Mouse (Mus musculus): ENCODE results near the gene Xpnpep1. TPM values are rescaled to one million over a fixed set of nuclear protein-coding genes. Genes with fewer than 3 reads are reported as not detected.

Gene Xpnpep1
- polyA plus RNA-seq, 1 experiment from 2014 or later, result 148 TPM

DNA sequence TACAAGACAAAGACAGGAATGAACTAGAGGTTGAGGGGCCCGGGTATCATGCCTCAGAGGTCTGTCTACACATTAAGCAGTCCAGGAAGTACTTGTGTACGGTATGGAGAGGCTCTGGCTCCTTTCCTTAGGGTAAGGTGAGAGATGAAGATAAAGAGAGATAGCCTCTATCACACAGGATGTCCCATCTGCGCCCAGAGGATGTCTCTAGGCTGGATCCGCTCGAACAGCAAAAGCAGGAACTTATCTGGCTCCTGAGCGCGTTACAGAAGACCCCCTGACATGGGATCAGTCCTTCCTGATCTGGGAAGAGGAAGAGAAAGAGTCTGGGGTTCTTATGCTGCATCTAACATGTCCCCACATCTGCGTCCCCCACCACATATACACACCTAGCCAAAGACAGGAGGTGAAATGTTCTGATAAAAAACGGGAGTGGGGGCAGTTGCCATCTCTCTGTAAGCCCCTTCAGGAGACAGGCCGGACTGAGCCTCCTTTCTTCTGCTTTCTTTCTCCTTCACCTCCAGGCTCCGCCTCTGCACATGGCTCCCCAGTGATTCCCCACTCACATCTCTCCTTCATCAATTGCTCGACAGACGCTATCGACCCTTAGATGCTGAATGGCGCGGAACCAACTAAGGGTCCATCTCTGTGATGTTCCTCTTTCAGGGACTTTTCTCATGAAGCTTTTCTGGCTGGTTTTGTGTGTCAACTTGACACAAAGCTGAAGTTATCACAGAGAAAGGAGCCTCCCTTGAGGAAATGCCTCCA lies 19.5 kb upstream of the Xpnpep1 start:
- Histone ChIP-seq H3K27ac (replicated peaks; ENCODE audit: low read depth, low read length) (0 out of 2 replicates have a peak overlapping the region, but pooled peaks have one; percentile 66), H3K27me3 (replicated peaks; ENCODE audit: control insufficient read depth, insufficient read depth, low read length) (no peaks in the 10 kb centered on the region), H3K36me3 (ENCODE audit: control insufficient read depth, insufficient read depth, low read length) (no peaks in the 10 kb centered on the region), H3K4me2 (ENCODE audit: low read depth, low read length) (no peak overlapping the region), H3K9me3 (ENCODE audit: control insufficient read depth, low read length) (no peaks in the 10 kb centered on the region), H3K4me3 (ENCODE audit: low read depth, low read length) (no peak overlapping the region), H3K4me1 (ENCODE audit: control insufficient read depth, insufficient read depth, low read length) (peaks cover 20% of the 10 kb centered on the region; the same call in 1 of the 2 replicates), H3K9ac (ENCODE audit: low read depth, low read length) (no peak overlapping the region)
- ATAC-seq (ENCODE audit: low read depth), result no peak
- no peak for DNase-seq (ENCODE audit: low spot score)
- WGBS, result 84% methylated on average over 16 of the region's 16 CpGs

DNA sequence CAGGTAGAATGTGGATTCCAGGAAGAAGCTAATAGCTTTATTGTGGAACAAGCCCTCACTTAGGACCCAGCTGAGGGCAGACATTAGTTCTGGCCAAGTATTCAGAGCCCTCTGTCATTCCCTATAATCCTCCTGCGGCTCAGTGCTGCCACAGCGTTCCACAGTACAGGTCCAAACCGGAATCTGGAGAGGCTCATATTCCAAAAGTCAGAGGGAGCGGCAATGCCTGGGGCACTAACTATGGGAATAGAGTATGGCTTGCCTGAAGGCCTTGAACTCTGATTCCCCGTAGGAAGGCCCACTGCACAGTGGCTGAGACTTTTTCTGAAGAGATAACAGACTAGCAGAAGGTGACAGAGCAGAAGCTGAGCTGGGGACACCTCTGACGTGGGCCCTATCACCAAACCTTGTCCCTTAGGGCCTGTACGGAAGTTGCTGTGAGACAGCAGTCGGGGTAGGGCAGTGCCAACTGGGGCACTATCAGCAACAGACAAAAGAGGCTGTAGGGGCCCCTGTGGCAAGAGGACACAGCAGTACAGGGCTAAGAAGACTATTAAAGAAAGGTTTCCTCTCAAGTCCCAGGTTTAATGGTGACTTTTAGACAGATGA lies 18.8 kb upstream of the Xpnpep1 start:
- Histone ChIP-seq H3K27ac (replicated peaks; ENCODE audit: low read depth, low read length) (peak overlapping the region; percentile 66), H3K4me2 (ENCODE audit: low read depth, low read length) (0 out of 2 replicates have a peak overlapping the region, but pooled peaks have one; percentile 2)
- 51% methylated on average over 8 of the region's 8 CpGs for WGBS

DNA sequence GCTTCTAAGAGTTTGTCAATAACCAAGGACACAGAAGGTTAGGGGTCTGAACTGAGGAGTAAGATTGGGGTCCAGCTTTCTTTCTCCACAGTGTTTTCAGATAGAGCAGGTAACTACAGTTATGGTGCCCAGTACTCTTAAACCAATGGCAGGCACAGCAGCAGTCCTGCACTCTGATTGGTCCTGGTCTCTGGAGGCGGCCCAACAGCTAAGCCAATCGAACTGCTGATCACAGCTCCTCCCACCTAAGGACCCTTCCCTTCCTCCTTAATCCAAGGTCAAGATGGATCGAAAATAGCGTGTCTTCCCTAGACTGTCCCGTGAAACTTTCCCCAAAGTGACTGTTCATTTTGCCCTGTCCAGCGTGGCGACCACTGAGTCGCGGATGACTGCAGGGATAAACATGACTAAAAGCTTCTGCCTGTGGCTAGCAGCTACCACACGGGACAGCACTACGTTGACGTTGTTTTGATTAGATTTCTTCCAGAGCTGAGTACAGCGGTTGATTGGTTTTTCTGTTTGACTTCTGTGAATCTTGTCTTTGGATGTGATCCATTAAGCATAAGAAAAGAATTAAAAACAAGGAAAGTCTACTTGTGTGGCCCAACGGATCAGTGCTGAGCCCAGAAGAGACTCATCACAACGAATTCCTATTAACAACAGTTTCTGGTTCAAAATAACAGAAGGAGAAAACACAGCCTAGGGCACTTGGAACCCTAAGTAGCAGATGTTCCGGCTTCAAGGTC lies 18.1 kb upstream of the Xpnpep1 start:
- Histone ChIP-seq H3K36me3 (ENCODE audit: control insufficient read depth, insufficient read depth, low read length) (no peaks in the 10 kb centered on the region), H3K9ac (ENCODE audit: low read depth, low read length) (no peak overlapping the region), H3K9me3 (ENCODE audit: control insufficient read depth, low read length) (no peaks in the 10 kb centered on the region), H3K27ac (replicated peaks; ENCODE audit: low read depth, low read length) (peak overlapping the region; percentile 66), H3K27me3 (replicated peaks; ENCODE audit: control insufficient read depth, insufficient read depth, low read length) (no peaks in the 10 kb centered on the region), H3K4me1 (ENCODE audit: control insufficient read depth, insufficient read depth, low read length) (peaks cover 16% of the 10 kb centered on the region; the same call in 1 of the 2 replicates), H3K4me2 (ENCODE audit: low read depth, low read length) (peak overlapping the region; percentile 2; the same call in 1 of the 2 replicates), H3K4me3 (ENCODE audit: low read depth, low read length) (no peak overlapping the region)
- 59% methylated on average over 16 of the region's 16 CpGs for WGBS
- DNase-seq (ENCODE audit: low spot score) (no peak), ATAC-seq (ENCODE audit: low read depth) (peak; percentile 58)

More for the DNA sequence above, 18.8 kb upstream of the Xpnpep1 start:
- Histone ChIP-seq H3K9me3 (ENCODE audit: control insufficient read depth, low read length) (no peaks in the 10 kb centered on the region), H3K36me3 (ENCODE audit: control insufficient read depth, insufficient read depth, low read length) (no peaks in the 10 kb centered on the region), H3K4me1 (ENCODE audit: control insufficient read depth, insufficient read depth, low read length) (peaks cover 16% of the 10 kb centered on the region; the same call in 1 of the 2 replicates), H3K4me3 (ENCODE audit: low read depth, low read length) (no peak overlapping the region), H3K27me3 (replicated peaks; ENCODE audit: control insufficient read depth, insufficient read depth, low read length) (no peaks in the 10 kb centered on the region), H3K9ac (ENCODE audit: low read depth, low read length) (no peak overlapping the region)
- ATAC-seq (ENCODE audit: low read depth) (peak; percentile 88), DNase-seq (ENCODE audit: low spot score) (peak; percentile 86)

- no peak overlapping the region for H3K9ac ChIP-seq (ENCODE audit: low read depth, low read length)
- 90% methylated on average over 16 of the region's 16 CpGs for WGBS
Observed at GRCm38 (mm10) chr19:53053355-53053754, 13.3 kb upstream of the Xpnpep1 start.

GRCm38 (mm10) chr19:53052031-53052670 lies 12.1 kb upstream of the Xpnpep1 start:
- WGBS, result 23% methylated on average over 19 of the region's 19 CpGs
- H3K27me3 ChIP-seq (replicated peaks; ENCODE audit: control insufficient read depth, insufficient read depth, low read length), result no peaks in the 10 kb centered on the region

More at GRCm38 (mm10) chr19:53053355-53053754, 13.3 kb upstream of the Xpnpep1 start:
- Histone ChIP-seq H3K4me2 (ENCODE audit: low read depth, low read length) (no peak overlapping the region), H3K4me3 (ENCODE audit: low read depth, low read length) (no peak overlapping the region), H3K36me3 (ENCODE audit: control insufficient read depth, insufficient read depth, low read length) (no peaks in the 10 kb centered on the region), H3K27ac (replicated peaks; ENCODE audit: low read depth, low read length) (no peak overlapping the region), H3K4me1 (ENCODE audit: control insufficient read depth, insufficient read depth, low read length) (peaks cover 18% of the 10 kb centered on the region), H3K9me3 (ENCODE audit: control insufficient read depth, low read length) (0 out of 2 replicates have a peak, but pooled peaks cover 8% of the 10 kb centered on the region), H3K27me3 (replicated peaks; ENCODE audit: control insufficient read depth, insufficient read depth, low read length) (no peaks in the 10 kb centered on the region)
- ATAC-seq (ENCODE audit: low read depth), result no peak
- no peak for DNase-seq (ENCODE audit: low spot score)

GRCm38 (mm10) chr19:53051288-53051985 lies 11.4 kb upstream of the Xpnpep1 start:
- ATAC-seq (ENCODE audit: low read depth), result no peak
- no peak for DNase-seq (ENCODE audit: low spot score)
- Histone ChIP-seq H3K4me3 (ENCODE audit: low read depth, low read length) (no peak overlapping the region), H3K27me3 (replicated peaks; ENCODE audit: control insufficient read depth, insufficient read depth, low read length) (no peaks in the 10 kb centered on the region), H3K4me2 (ENCODE audit: low read depth, low read length) (no peak overlapping the region), H3K9me3 (ENCODE audit: control insufficient read depth, low read length) (0 out of 2 replicates have a peak, but pooled peaks cover 8% of the 10 kb centered on the region), H3K36me3 (ENCODE audit: control insufficient read depth, insufficient read depth, low read length) (no peaks in the 10 kb centered on the region), H3K4me1 (ENCODE audit: control insufficient read depth, insufficient read depth, low read length) (peaks cover 20% of the 10 kb centered on the region), H3K9ac (ENCODE audit: low read depth, low read length) (no peak overlapping the region), H3K27ac (replicated peaks; ENCODE audit: low read depth, low read length) (no peak overlapping the region)
- WGBS, result 62% methylated on average over 18 of the region's 18 CpGs

More at GRCm38 (mm10) chr19:53052031-53052670, 12.1 kb upstream of the Xpnpep1 start:
- Histone ChIP-seq H3K4me1 (ENCODE audit: control insufficient read depth, insufficient read depth, low read length) (peaks cover 16% of the 10 kb centered on the region), H3K9me3 (ENCODE audit: control insufficient read depth, low read length) (0 out of 2 replicates have a peak, but pooled peaks cover 8% of the 10 kb centered on the region), H3K4me2 (ENCODE audit: low read depth, low read length) (peak overlapping the region; percentile 32), H3K9ac (ENCODE audit: low read depth, low read length) (no peak overlapping the region), H3K27ac (replicated peaks; ENCODE audit: low read depth, low read length) (no peak overlapping the region), H3K4me3 (ENCODE audit: low read depth, low read length) (no peak overlapping the region), H3K36me3 (ENCODE audit: control insufficient read depth, insufficient read depth, low read length) (no peaks in the 10 kb centered on the region)
- peak; percentile 54 for DNase-seq (ENCODE audit: low spot score)
- ATAC-seq (ENCODE audit: low read depth), result peak; percentile 48; the same call in 1 of the 2 replicates

- Histone ChIP-seq H3K4me3 (ENCODE audit: low read depth, low read length) (no peak overlapping the region), H3K4me2 (ENCODE audit: low read depth, low read length) (no peak overlapping the region), H3K27me3 (replicated peaks; ENCODE audit: control insufficient read depth, insufficient read depth, low read length) (no peaks in the 10 kb centered on the region), H3K9ac (ENCODE audit: low read depth, low read length) (no peak overlapping the region), H3K27ac (replicated peaks; ENCODE audit: low read depth, low read length) (no peak overlapping the region), H3K9me3 (ENCODE audit: control insufficient read depth, low read length) (0 out of 2 replicates have a peak, but pooled peaks cover 8% of the 10 kb centered on the region), H3K4me1 (ENCODE audit: control insufficient read depth, insufficient read depth, low read length) (peaks cover 20% of the 10 kb centered on the region), H3K36me3 (ENCODE audit: control insufficient read depth, insufficient read depth, low read length) (no peaks in the 10 kb centered on the region)
- no peak for DNase-seq (ENCODE audit: low spot score)
- 72% methylated on average over 3 of the region's 3 CpGs for WGBS
- ATAC-seq (ENCODE audit: low read depth), result no peak
Observed at GRCm38 (mm10) chr19:53050100-53050499, 10.1 kb upstream of the Xpnpep1 start.

Measured in embryonic facial prominence, embryonic 14.5 days (tissue).